Mouse (Mus musculus) thymus, postnatal 25 days (tissue): ENCODE results near the gene Fgfr2.

Experiments
- DNase-seq: peaks from one replicate; pipeline ENCODE4 v3.0.0; 2022

Gene Fgfr2

DNA sequence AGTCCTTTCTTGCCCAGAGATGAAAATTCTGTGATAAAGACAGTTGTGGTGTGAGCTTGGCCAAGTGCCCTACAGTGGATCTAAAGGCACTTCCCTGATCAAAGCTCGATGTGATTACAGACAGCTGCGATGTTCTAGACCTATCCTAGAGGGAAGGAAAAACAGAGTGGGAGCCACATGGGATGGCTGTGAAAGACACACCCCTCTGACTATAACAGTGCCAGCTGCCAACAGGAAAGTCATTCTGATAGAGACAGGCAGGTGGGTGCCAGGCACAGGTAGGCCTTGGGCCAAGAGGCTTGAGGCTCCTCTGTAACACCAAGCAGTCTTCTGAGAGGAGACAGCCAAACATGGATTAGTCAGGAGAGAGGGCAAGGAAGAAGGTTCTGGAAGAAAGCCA lies 2104.0 kb downstream of the Fgfr2 start:
- no peak for DNase-seq

DNA sequence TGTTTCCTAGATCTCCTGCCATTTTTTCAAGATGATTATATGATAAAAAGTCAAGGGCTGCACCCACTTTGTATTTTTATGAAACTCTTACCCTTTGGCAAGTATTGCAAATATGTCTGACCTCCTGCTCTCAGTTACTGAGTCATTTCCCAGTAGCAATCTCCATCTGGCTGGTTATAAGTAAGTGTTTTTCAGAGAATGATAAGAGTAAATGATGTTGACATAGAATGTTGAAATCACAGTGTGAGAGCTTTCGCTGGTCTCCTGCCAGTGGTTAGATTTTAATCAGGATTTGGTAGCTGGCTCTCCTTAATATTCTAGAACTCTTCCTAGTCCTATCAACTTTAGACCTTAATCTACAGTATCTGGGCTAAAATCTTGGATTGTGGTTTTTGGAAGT lies 2111.2 kb downstream of the Fgfr2 start:
- DNase-seq: no peak

DNA sequence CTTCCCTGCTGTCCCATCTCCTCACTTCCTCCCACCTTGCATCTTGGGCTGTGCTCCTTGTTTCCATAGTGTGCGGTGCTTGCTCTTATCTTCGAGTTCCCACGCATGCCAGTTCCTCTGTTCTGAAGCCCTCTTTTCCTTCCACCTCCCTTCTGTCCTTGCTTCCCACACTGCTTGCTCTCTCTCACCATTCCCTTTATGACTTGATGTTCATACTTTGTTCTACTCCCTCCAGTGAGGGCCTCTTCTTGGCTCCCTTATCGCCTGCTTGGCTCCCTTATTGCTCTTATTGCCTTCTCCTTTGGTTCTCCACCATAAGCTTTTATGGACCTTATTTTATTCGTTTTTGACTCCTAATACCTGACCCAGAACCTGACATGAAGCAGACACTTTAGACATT lies 2114.0 kb downstream of the Fgfr2 start:
- no peak for DNase-seq

DNA sequence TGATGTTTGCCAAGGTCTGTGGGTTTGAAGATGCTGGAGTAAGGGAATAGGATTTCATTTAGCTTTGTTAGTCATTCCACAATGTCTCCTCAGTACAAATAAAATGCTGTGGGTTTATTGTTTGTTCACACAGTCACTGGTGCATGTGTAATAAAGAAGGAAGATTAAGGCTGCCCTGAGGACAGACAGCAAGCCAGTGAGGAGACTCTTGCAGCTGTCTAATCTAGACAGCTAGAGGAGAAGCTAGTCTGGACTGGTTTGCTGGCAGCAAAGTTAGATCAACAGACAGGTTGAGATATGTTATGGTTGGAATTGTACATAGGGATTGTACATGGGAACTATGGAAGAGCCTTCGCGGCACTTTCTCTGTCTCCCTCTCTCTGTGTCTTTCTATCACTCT lies 2115.9 kb downstream of the Fgfr2 start:
- DNase-seq: no peak

DNA sequence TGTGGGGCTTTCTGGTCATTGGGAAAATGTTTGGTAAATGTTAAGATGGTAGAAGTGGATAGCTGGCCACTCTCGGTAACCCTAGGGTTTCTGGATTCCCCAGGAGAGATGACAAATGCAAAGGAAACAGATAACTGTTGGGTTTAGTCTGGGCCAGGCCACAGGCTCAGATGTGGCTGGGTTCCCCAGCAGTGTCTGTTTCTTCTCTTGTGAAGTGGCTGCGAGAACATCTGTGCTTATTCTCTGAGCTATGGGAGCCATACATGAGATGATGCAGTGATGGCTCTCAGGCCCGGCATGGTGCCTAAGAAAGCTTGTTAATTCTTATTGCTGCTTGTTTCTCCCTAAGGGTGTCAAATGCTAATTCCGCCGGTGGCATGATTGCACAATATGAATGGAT lies 2119.1 kb downstream of the Fgfr2 start:
- peak; percentile 65 for DNase-seq

DNA sequence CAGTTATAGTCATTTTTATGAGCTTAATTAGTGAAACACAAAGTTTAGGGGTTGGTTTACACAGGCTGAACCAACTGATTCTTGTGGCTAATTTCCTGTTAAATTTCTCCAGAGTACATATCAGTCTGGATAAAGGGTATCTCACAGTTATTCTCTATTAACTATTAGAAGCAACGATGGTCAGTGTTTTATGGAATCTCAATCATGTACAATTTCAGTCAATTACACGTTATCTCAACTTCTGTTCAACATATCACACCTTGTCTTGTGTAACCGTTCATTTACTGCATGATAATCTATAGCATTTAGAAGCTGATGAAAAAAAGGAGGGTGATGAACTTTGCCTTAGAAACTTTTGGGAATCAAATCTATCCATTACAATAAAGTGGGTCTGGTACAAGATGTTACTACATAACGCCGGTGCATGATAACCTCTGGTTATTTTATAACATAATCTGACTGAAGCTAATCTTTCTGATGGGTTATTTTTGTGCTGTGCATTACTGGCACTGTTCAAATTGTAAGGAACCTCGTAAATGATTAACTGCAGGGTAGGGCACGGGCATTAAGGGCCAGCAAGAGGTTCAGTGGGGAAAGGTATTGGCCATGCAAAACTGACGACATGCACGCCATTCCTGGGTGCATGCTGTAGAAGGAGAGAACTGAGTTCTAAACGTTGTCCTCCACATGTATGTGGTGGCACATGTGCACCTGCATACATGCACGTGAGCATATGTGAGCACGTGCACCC lies 2121.0 kb downstream of the Fgfr2 start:
- no peak for DNase-seq

DNA sequence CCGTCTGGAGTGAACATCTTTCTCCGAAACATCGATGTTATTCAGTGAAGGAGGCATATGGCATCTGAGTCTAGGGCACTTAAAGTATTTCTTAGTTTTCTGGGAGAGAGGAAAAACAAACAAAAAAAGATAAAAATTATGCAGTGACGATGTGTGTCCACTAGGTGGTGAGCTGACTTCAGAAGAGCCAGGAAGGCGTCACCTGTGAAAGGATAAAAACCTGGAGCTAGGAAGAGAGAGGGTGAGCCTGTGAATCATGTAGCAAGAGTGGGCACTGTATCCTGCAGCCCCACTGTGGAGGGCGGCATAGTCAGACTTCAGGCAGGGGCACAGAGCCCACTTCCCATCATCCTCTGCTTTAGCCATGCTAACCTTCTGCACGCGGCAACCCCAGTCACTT lies 2129.2 kb downstream of the Fgfr2 start:
- DNase-seq: no peak

DNA sequence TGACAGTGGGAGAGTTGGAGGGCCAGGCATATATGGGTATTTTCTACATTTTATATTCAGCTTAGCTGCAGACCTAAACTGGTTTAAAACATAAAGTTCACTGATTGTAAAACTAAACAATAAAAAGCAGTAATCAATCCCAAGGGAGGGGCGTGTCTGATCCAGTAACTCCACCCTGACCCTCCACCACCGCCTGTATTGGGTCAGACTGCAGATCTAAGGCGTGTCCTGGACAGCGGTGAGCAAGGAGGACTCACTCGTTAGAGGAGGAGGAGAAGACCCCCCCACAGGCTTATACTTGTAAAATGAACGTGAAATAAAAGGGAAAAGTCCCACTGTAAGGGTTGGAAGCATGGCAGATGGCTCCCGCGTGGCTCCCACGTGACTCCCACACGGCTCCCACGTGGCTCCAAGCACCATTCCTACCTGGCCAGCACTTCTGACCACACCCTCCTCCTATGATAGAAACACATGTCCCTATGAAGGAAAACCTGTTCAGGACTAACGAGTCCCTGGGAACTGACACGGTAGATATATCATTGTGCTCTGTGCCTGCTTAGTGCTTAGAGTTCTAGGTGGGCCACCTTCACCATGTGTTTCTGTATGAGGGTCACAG lies 2131.9 kb downstream of the Fgfr2 start:
- no peak for DNase-seq

DNA sequence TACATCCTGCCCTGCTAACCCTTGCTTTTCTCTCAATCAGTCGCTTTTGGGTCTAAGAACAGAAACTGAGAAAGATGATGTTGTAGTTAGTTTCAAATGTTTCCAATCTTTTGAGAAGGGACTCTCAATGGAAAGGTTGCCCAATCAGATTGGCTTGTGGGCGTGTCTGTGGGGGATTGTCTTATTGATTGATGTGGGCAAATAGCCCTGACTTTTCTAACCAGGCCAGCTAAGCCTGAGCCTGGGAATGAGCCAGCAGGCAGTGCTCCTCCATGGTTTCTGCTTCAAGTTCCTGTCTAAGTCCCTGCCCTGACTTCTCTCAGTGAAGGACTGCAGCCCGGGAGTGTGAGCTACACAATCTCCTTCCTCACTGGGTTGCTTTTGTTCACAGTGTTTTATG lies 2133.8 kb downstream of the Fgfr2 start:
- DNase-seq: no peak

DNA sequence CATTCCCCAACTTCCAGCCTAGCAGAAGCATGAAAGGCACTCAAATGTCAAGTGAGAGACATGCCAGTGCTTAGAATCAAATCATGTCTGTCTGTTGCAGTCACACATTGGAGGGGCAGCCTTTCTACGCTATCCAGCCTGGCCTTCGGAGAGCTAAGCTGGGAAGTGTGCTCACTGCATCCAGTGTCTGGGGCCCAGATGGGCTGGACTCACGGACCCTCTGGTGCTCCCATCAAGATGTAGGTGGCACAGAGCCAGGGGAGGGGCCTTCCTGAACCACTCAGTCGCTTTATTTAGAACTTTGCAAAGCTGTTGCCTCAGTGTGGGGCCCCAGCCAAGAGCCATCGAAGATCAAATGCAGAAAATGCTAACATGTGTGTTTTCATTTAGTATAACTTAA lies 2135.0 kb downstream of the Fgfr2 start:
- DNase-seq: no peak

DNA sequence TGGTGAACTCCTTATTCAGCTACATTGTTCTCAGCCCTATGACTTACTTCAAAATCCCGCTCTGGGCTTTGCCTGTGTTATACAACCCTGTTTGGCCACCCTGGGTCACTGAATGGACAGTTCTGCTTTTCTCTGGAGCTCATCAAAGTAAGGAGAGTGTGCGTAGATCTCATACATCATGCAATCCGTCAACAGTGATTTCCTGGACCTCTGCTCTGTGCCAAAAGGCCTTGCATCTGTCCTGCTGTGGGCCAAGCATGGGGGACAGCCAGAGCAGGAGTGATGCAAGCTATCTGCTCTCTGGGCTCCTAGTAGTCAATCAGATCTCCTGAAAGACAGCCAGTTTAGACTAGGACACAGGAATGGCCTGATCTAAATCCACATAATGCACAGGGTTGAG lies 2137.4 kb downstream of the Fgfr2 start:
- no peak for DNase-seq

DNA sequence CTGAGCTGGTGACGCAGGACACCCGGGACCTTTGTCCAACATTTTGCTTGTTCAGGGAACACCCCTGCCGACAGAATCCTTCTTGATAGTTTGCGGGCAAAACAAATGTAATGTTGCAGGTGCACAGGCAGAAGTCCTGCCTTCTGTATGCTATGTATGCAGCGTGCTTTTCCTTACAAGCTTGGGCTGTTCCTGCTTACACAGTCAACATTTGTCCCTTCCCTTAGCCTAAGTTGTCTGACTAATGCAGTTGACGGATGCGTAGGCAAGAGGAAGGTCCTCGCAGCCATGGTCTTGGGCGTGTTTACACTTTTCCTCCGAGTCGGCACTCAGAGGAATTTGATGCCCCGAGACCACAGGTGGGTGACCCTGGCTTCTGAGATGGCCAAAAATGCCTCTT lies 2138.0 kb downstream of the Fgfr2 start:
- DNase-seq: no peak

DNA sequence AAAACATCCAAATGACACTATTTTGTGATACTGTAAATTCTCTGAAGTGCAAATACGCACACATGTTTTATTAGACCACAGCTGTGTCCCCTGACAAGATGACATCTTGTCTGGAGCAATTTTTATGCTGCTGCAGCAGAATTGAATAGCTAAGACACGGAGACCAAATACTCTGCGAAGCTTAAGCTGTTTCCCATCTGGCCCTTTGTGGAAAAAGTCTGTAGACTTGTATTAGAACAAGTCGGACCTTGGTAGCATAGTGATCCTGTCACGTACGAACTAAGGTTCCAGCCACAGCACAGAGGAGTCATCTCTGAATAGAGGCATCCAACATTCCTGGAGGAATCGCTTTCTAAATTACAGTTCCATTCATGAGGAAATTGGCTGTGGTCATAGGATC lies 2138.9 kb downstream of the Fgfr2 start:
- DNase-seq: no peak

DNA sequence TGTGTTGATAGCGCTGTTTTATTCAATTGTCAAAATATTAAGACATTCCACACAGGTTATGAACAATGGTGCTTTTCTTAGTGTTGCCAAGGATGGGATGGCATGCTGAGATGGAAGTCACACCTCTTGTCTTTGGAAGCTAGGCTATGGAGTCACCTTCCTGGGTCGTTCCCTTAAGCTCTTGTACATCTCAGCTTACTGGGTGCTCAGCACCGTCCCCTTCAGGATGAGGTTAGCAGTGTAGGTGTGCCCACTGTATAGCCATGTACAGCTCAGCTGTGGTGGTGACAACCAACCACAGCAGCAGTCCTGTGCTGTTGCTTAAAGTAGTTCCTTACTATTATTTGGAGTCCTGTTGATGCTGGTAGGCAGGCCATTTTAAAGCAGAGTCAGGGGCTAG lies 2140.3 kb downstream of the Fgfr2 start:
- no peak for DNase-seq

DNA sequence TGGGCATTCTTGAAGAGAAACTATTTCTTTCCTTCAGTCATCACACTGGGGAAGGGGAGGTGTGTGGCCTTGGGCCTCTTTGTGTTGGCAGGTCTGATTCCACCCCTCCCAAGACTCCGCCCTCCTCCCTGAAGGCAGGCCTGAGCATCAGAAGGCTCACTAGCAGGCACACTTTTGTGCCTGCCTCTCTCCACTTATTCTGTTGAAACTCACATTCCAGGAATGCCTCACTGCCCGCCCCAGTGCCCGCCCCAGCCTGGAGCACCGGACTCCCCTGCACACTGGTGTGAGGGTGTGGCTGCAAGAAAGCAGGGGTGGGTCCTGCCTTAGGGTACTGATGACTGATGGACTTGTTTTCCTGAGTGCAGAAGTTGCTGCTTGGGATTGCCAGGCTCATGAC lies 2140.8 kb downstream of the Fgfr2 start:
- peak; percentile 35 for DNase-seq

DNA sequence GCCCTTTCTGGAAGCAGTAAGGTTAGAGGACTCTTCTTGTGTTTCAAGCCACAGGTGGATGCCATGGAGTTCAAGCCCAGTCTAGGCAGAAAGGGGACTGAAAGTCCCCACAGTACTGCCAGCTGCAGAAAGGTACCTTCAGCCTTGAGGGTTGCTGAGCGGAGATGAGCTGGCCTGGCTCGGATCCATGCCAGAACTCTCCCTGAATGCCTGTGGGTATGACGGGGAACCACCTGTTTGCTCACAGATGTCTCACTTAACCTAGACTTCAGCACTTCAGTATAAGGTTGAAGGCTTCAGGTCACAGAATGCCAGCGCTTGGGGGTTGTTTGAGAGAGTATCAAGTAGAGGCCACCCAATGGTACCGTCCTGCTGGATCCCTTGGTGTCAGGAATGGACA lies 2143.0 kb downstream of the Fgfr2 start:
- no peak for DNase-seq

DNA sequence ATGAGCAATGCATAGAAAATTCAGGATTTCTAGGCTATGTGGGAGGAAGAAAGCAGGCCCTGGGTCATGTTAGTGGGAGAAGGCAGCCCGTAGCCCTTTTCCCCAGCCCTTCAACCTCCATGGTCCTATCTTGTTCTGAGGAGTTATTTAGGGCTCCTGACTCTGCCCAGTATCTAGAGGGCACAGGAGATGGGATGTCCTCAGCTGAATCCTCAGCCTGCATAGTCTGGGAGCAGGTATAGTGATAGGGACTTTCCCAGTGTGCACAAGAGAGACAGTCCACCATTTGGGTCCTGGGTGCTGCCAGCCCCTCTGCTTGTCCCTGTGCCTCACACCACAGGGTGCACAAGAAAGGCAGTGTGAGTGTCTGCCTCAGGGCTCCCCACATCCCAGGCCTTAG lies 2144.6 kb downstream of the Fgfr2 start:
- no peak for DNase-seq

DNA sequence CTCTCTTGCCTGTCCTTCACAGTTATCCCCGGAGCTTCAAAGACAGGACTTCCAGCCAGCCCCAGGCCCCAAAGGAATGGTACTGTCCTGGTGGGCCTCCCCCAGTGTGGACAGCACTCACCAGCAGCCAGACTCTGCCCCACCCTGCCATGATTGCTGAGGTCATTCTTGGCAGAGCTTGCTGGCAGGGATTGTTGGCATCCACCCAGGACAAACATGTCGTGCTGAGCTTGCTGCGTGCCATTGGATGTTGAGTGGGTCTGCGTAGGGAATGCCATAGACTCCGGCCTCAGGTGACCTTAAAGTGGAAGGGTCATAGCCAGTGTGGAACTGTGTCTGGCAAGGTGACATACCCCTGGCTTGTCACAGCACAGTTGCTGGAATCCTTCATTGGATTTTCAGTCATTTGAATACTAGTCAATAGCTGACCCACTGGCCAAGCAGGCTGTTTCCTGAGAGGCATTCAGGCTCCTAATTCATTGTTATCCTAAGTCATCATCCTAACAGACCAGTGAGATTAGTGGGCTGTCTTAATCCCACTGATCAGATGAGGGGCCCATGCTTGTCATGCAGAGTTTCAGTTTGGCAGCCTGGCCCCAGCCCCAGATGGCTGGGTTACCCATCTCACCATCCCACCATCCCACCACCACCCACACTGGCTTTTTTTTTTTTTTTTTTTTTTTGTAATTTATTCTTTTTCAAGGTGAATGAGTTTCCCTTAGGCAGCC lies 2145.2 kb downstream of the Fgfr2 start:
- no peak for DNase-seq

DNA sequence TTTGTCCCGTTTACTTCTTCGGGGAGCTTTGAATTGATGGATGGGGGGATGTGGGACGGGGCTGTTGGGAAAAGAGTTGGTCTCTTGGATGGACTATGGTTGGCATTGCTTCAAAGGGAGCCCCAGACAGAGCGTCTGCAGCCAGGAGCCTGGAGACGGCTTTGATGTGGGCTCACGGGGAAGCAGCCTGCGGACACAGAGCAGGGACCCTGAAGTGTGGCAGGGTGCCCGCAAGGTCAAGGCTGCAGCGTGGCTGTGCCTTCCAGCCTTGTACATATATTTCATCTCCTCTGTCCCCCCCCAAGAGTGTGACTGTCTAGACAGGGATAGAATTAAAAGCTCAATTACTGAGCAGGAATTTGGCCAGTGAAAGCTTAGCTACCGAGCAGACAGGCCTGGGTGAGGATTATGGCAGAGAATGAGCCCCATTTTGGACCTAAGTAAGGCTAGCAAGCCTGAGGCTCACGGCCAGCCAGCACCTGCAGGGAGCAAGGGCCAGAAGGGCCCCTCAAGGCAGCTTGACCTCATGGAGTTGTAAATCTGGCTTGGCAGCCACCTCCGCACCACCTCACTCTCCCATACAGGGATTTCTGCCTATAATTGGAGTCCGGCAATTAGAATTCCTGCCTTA lies 2146.7 kb downstream of the Fgfr2 start:
- DNase-seq: no peak

DNA sequence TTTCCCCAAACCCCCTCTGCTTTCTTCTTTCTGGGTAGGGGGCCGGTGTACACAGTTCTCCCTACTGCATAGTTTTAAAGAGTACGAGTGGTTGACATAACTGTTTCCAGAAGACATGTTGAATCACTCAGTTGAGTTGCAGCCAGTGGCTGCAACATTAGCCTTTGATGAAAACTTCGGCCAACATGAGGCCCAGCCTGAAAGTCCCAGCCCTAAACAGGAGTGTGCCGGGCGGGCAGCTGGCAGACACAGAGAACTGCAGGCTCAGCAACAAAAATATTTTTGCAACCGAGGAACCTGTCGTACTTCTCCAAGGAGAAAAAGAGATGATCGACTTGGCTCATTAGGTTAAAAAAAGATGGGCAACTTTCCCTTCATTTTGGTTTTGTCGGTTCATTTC lies 2150.4 kb downstream of the Fgfr2 start:
- DNase-seq: no peak

DNA sequence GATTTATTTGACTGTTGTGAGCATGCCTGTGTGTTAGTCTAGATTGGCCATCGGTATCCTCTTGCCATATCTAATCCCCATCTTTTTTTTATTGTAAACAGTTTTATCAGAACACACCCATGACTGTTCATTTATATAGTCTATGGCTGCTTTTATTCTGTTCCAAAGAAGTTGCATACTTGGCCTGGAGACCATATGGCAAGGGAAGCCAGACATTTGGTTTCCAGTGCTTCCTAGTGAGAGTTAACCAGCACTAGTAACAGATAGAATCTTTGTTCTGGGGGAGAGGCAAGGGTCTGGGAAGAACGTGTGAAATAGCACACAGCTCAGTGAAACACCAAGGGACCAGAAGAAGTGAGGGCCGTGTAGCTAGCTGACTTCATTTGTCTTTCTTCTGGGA lies 2153.6 kb downstream of the Fgfr2 start:
- DNase-seq: no peak

DNA sequence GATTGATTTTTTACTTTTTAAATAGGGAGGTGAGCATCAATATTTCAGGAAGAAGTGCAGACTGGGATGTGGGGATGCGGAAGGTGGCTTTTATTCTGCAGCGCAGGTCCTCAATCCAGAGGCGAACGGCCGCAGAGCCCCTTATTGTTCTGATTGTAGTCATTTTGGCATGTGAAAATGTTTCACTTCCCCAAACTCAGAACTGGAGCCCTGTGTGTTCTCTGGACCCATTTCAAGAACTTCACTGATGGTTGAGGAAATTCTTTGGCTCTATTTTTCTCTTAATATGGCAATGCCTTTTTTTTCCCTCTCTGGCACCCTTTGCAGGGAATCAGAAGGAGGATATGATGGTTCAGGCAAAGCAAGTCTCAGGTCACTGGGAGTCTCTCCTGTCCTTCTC lies 2154.1 kb downstream of the Fgfr2 start:
- DNase-seq: no peak

DNA sequence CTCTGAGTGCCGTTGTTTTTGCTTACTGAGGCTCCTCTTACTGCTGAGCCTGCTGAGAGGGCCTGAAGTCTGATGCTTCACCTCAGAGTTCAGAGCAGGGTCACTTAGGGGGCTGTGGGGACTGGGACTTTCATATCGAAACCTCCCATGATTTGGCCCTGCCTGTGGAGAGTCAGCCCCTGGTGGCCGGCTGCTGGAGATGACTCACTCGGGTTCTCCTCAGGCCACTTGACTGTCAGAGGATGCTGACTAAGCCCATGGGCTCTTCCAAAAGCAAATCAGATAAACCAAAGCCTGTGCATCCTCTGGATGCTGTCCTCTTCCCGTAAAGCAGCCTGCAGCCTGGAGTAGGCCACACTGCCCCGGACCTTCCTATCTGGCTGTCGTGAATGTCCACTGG lies 2154.6 kb downstream of the Fgfr2 start:
- DNase-seq: no peak

DNA sequence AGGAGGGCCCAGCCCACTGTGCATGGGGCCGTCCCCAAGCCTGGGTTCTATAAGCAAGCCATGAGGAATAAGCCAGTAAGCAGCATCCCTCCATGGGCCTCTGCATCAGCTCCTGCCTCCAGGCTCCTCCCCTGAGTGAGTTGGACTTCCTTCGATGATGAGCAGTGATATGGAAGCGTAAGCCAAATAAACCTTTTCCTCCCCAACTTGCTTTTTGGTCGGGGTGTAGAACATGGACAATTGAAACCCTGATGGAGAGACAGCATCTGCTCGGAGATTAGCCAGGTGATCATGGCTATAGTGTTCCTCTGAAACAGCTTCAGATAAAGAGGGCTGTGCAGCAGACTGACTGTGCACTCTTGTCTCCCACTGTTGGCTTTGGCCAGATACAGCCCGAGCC lies 2155.2 kb downstream of the Fgfr2 start:
- DNase-seq: no peak
